Mouse (Mus musculus): ENCODE data around the gene Tsen54.

DNA sequence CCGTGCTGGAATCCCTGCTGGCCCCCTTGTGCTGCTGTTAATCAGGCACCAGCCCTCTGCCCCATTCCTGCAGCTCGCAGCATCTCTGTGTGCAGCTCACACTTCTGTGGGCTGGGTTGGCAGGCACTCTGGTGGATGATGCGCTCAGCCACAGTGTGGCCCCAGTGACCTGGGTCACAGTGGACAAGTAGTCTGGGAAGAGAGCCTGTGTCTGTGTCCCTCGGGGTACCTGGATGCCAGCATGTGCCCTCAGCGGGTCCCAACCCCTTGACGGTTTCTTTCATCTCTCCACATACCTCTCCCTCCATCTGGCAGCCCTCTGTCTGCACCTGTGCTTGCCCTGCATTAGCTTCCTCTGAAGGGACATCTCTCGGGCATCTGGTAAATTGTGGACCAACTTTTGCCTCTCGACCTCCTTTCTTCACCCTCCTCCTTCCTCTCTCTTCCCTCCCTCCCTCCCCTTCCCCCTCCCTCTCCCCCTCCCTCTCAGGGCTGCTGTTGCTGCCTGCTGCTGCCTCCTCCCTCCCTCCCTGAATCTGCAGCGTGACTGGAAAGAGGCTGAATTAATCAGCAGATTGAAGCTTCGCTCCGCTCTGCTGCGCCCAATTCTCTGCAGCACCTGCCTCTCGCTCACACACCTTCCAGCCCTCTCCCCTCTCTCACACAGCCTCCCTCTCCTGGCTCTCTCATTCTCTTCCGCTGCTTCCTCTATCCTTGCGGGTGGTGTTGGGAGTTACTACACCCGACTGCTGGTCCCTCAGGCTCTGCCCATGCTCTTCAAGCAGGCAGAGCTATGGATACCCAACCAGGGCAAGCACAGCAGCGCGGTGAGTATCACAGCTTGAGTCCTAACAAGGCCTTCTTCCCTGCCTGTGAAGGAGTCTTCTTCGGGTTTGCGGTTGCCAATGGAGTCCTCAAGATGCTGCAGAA, 34.1 kb upstream of the Tsen54 start:
- TF ChIP-seq CTCF (conservative IDR thresholded peaks at IDR 0.05; ENCODE audit: insufficient read depth, insufficient read length, low read depth, low read length): no peak
- TF ChIP-seq POLR2A (IDR thresholded peaks at IDR 0.05; ENCODE audit: low read depth, low read length): no peak
